Mouse (Mus musculus) forebrain, embryonic 16.5 days (tissue): Measurements from ENCODE around the gene Ifit1. TPM values are rescaled to one million over a fixed set of nuclear protein-coding genes. Genes with fewer than 3 reads are reported as not detected.
A peak's percentile ranks its signal among the peaks of the same experiment; 100 is the strongest.
"Not testable (repeated sequence)": the region's sequence is repeated elsewhere in the genome, so short reads cannot be mapped to it uniquely, and the experiment has no call there.

Source experiments
- ATAC-seq: fragments of 200-750 bp; cut with Nextera tagmentation; 2 replicates; pipeline ENCODE4 v1.8.0; 2017; ENCODE audit warnings: mild to moderate bottlenecking, moderate library complexity
- H3K27ac ChIP-seq: fragments of 300-500 bp; sonication (generic); 2 replicates; pipeline ENCODE4 v1.5.1; 2014; ENCODE audit warnings: low read length, control low read depth
- H3K27me3 ChIP-seq: fragments of 300-500 bp; sonication (generic); replicated peaks from 2 replicates; pipeline ENCODE4 v1.6.1; 2014; ENCODE audit warnings: low read length; ENCODE audit not compliant: control insufficient read depth, insufficient read depth
- H3K36me3 ChIP-seq: fragments of 300-500 bp; sonication (generic); 2 replicates; pipeline ENCODE4 v1.6.1; 2014; ENCODE audit not compliant: control insufficient read depth, insufficient read depth
- H3K4me1 ChIP-seq: fragments of 300-500 bp; sonication (generic); replicated peaks from 2 replicates; pipeline ENCODE4 v1.6.1; 2014; ENCODE audit warnings: low read length; ENCODE audit not compliant: control insufficient read depth, insufficient read depth
- H3K4me2 ChIP-seq: fragments of 300-500 bp; sonication (generic); 2 replicates; pipeline ENCODE4 v1.6.1; 2014; ENCODE audit warnings: mild to moderate bottlenecking, low read length, control low read depth
- H3K4me3 ChIP-seq: fragments of 300-500 bp; sonication (generic); replicated peaks from 2 replicates; pipeline ENCODE4 v1.5.1; 2014; ENCODE audit warnings: mild to moderate bottlenecking, low read length, control low read depth
- H3K9ac ChIP-seq: fragments of 300-500 bp; sonication (generic); replicated peaks from 2 replicates; pipeline ENCODE4 v1.6.1; 2014; ENCODE audit warnings: low read depth, low read length, control low read depth
- H3K9me3 ChIP-seq: fragments of 300-500 bp; sonication (generic); 2 replicates; pipeline ENCODE4 v1.6.1; 2016; ENCODE audit warnings: low read length; ENCODE audit not compliant: control insufficient read depth
- WGBS: fragments of 180-500 bp; shearing (Covaris S2); extraction: QIAGEN DNeasy Blood & Tissue Kit; methylation state at CpG from one replicate; pipeline ENCODE4 v1.1.7; 2014; 5-methylcytosine and 5-hydroxymethylcytosine counted together
- polyA plus RNA-seq: library from polyadenylated mRNA; unstranded; fragments of >200 nt; fragmentation: Nextera tagmentation; extraction: Ambion mirVana; gene quantifications from 2 replicates; pipeline ENCODE4 v1.2.1, GENCODE M21; 2015

The Ifit1 gene
- polyA plus RNA-seq, 1 experiment from 2014 or later = 0.18 TPM

GRCm38 (mm10) chr19:34642616-34643015 lies 1.9 kb downstream of the Ifit1 start:
- H3K4me2 ChIP-seq = no peak overlapping the region
- H3K9me3 ChIP-seq = no peaks in the 10 kb centered on the region
- 84% methylated on average over 5 of the region's 5 CpGs for WGBS
- H3K27ac ChIP-seq = no peak overlapping the region
- H3K9ac ChIP-seq = no peak overlapping the region
- H3K4me3 ChIP-seq = no peak overlapping the region
- no peak for ATAC-seq
- H3K4me1 ChIP-seq = no peaks in the 10 kb centered on the region
- H3K27me3 ChIP-seq = no peaks in the 10 kb centered on the region
- no peaks in the 10 kb centered on the region for H3K36me3 ChIP-seq

DNA sequence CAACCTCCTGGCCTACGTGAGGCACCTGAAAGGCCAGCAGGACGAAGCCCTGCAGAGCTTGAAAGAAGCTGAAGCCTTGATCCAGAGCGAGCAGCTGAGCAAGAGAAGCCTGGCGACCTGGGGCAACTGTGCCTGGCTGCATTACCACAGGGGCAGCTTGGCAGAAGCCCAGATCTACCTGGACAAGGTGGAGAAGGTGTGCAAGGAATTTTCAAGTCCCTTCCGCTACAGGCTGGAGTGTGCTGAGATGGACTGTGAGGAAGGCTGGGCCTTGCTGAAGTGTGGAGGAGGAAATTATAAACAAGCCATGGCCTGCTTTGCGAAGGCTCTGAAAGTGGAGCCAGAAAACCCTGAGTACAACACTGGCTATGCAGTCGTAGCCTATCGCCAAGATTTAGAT lies 7.0 kb downstream of the Ifit1 start:
- H3K27me3 ChIP-seq, H3K9ac ChIP-seq, H3K4me2 ChIP-seq, H3K4me1 ChIP-seq, H3K4me3 ChIP-seq, ATAC-seq, H3K9me3 ChIP-seq, H3K27ac ChIP-seq, H3K36me3 ChIP-seq: not testable (repeated sequence)
- WGBS = 92% methylated on average over 6 of the region's 8 CpGs

- Histone ChIP-seq H3K27me3 (no peaks in the 10 kb centered on the region), H3K4me1 (no peaks in the 10 kb centered on the region), H3K27ac (no peak overlapping the region), H3K9ac (no peak overlapping the region), H3K36me3 (no peaks in the 10 kb centered on the region), H3K9me3 (no peaks in the 10 kb centered on the region), H3K4me3 (no peak overlapping the region), H3K4me2 (no peak overlapping the region)
- 86% methylated on average over 3 of the region's 3 CpGs for WGBS
- ATAC-seq = no peak
Observed at GRCm38 (mm10) chr19:34650276-34650675, 9.6 kb downstream of the Ifit1 start.

- Histone ChIP-seq H3K4me2 (no peak overlapping the region), H3K27me3 (no peaks in the 10 kb centered on the region), H3K4me1 (no peaks in the 10 kb centered on the region), H3K9me3 (no peaks in the 10 kb centered on the region), H3K27ac (no peak overlapping the region), H3K4me3 (no peak overlapping the region), H3K9ac (no peak overlapping the region), H3K36me3 (no peaks in the 10 kb centered on the region)
- WGBS = 87% methylated on average over 6 of the region's 6 CpGs
- no peak for ATAC-seq
Observed at GRCm38 (mm10) chr19:34650997-34651396, 10.3 kb downstream of the Ifit1 start.

- no peaks in the 10 kb centered on the region for H3K9me3 ChIP-seq
- no peak overlapping the region for H3K27ac ChIP-seq
- ATAC-seq = no peak
- H3K27me3 ChIP-seq = no peaks in the 10 kb centered on the region
- H3K9ac ChIP-seq = no peak overlapping the region
- no peak overlapping the region for H3K4me2 ChIP-seq
- H3K4me1 ChIP-seq = no peaks in the 10 kb centered on the region
- 88% methylated on average over 10 of the region's 10 CpGs for WGBS
- H3K4me3 ChIP-seq = no peak overlapping the region
- no peaks in the 10 kb centered on the region for H3K36me3 ChIP-seq
Observed at GRCm38 (mm10) chr19:34655227-34655805, 14.6 kb downstream of the Ifit1 start.

- H3K9ac ChIP-seq = no peak overlapping the region
- no peak for ATAC-seq
- no peak overlapping the region for H3K4me3 ChIP-seq
- H3K27ac ChIP-seq = no peak overlapping the region
- no peaks in the 10 kb centered on the region for H3K27me3 ChIP-seq
- WGBS = 34% methylated on average over 2 of the region's 2 CpGs
- H3K4me2 ChIP-seq = no peak overlapping the region
- H3K36me3 ChIP-seq = no peaks in the 10 kb centered on the region
- H3K4me1 ChIP-seq = no peaks in the 10 kb centered on the region
- H3K9me3 ChIP-seq = no peaks in the 10 kb centered on the region
Observed at GRCm38 (mm10) chr19:34656511-34657298, 16.0 kb downstream of the Ifit1 start.

- no peaks in the 10 kb centered on the region for H3K27me3 ChIP-seq
- peak; percentile 98 for ATAC-seq
- H3K4me2 ChIP-seq = peak overlapping the region; percentile 47
- no peak overlapping the region for H3K27ac ChIP-seq
- peak overlapping the region; percentile 42 for H3K4me3 ChIP-seq
- no peaks in the 10 kb centered on the region for H3K36me3 ChIP-seq
- H3K9me3 ChIP-seq = no peaks in the 10 kb centered on the region
- H3K9ac ChIP-seq = 0 out of 2 replicates have a peak overlapping the region, but pooled peaks have one; percentile 26
- no peaks in the 10 kb centered on the region for H3K4me1 ChIP-seq
- WGBS = 14% methylated on average over 13 of the region's 13 CpGs
Observed at GRCm38 (mm10) chr19:34662067-34662507, 21.4 kb downstream of the Ifit1 start.

DNA sequence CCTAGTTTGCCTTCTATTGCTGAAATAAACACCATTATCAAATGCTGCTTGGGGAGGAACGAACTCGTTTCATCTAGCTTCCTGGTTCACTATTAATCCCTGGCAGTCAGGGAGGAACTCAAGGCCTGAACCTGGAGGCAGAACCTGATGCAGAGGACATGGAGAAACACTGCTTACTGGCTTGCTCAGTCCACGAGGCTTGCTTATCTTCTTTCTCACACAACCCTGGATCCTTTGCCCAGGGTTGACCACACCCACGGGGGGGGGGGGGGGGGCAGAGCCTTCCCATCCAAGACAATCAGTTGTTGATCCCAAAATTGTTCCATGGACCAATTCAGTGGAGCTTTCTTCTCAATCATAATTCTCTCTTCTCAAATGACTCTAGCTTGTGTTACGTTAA lies 22.1 kb downstream of the Ifit1 start:
- no peaks in the 10 kb centered on the region for H3K36me3 ChIP-seq
- 48% methylated on average over 5 of the region's 5 CpGs for WGBS
- no peaks in the 10 kb centered on the region for H3K27me3 ChIP-seq
- no peak overlapping the region for H3K27ac ChIP-seq
- peak overlapping the region; percentile 47; the same call in 1 of the 2 replicates for H3K4me2 ChIP-seq
- no peak overlapping the region for H3K9ac ChIP-seq
- H3K9me3 ChIP-seq = no peaks in the 10 kb centered on the region
- no peak overlapping the region for H3K4me3 ChIP-seq
- 0 out of 2 replicates have a peak, but pooled peaks have one; percentile 5 for ATAC-seq
- no peaks in the 10 kb centered on the region for H3K4me1 ChIP-seq

GRCm38 (mm10) chr19:34666127-34666526 lies 25.5 kb downstream of the Ifit1 start:
- no peak overlapping the region for H3K4me3 ChIP-seq
- no peaks in the 10 kb centered on the region for H3K9me3 ChIP-seq
- no peak overlapping the region for H3K27ac ChIP-seq
- no peak overlapping the region for H3K9ac ChIP-seq
- H3K4me1 ChIP-seq = no peaks in the 10 kb centered on the region
- ATAC-seq = no peak
- WGBS = 2% methylated on average over 5 of the region's 5 CpGs
- no peaks in the 10 kb centered on the region for H3K36me3 ChIP-seq
- no peak overlapping the region for H3K4me2 ChIP-seq
- no peaks in the 10 kb centered on the region for H3K27me3 ChIP-seq
